Comparison of ENCODE assay signal across 8 mouse cellular contexts in the genomic region with DNA sequence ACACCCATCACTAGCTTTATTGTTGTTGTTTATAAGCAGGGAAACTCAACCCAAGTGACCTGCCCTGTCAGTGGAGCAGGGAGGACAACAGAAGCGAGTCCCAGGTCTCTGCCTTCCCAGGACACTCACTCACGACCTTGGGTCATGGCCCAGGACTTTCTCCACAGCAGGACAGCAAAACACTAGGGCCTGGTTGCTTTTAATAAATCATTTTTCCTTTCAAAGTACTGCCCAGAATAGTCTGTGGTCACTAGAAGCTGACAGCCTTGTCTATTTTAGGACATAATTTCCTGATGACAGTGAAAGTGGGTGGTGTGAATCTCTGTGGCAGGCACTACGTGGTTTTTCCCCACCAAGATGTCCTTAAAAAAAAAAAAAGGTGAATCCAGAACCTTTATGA. TPM values are rescaled to one million over a fixed set of nuclear protein-coding genes. Genes with fewer than 3 reads are reported as not detected.
DNase-seq lines count a peak whose midpoint lies in the region; ATAC-seq and TF ChIP-seq lines count a peak whose summit lies in the region.

No protein-coding gene starts in this region.

- peaks cover 15% of the 10 kb centered on the region; the same call in 1 of the 2 replicates for H3K4me1 ChIP-seq in kidney, embryonic 14.5 days (ENCODE audit: control insufficient read depth, insufficient read depth, low read length)
- H3K4me1 ChIP-seq in bone marrow macrophage, adult 2 months (ENCODE audit: control insufficient read depth, insufficient read depth, low read length): peaks cover 66% of the 10 kb centered on the region
- H3K4me1 ChIP-seq in midbrain, embryonic 15.5 days: peaks cover 14% of the 10 kb centered on the region

- no peak overlapping the region for H3K9ac ChIP-seq in kidney, embryonic 14.5 days (ENCODE audit: low read depth, low read length)
- H3K9ac ChIP-seq in midbrain, embryonic 15.5 days: no peak overlapping the region

- no peak for DNase-seq in kidney, adult 8-10 months
- DNase-seq in heart, postnatal 4 days: peak; percentile 12
- no peak for DNase-seq in embryo, embryonic 9.5 days (ENCODE audit: extremely low spot score)
- DNase-seq in cerebellum, adult 9-10 months: no peak
- DNase-seq in spleen, postnatal 36 days (ENCODE audit: low spot score in 2 of 2): no peak

- WGBS in kidney, embryonic 14.5 days: 32% methylated on average over 3 of the region's 3 CpGs
- 68% methylated on average over 3 of the region's 3 CpGs for WGBS in midbrain, embryonic 15.5 days

- 0 out of 2 replicates have a peak, but pooled peaks have one; percentile 40 for ATAC-seq in kidney, embryonic 14.5 days (ENCODE audit: low FRiP score, low TSS enrichment)
- ATAC-seq in midbrain, embryonic 15.5 days (replicated peaks): peak; percentile 24

- H3K27me3 ChIP-seq in kidney, embryonic 14.5 days (ENCODE audit: control insufficient read depth, insufficient read depth, low read length): no peaks in the 10 kb centered on the region
- H3K27me3 ChIP-seq in midbrain, embryonic 15.5 days (replicated peaks): no peaks in the 10 kb centered on the region

- no peaks in the 10 kb centered on the region for H3K36me3 ChIP-seq in kidney, embryonic 14.5 days (ENCODE audit: control insufficient read depth, insufficient read depth, low read length)
- H3K36me3 ChIP-seq in midbrain, embryonic 15.5 days (replicated peaks): no peaks in the 10 kb centered on the region

- TF ChIP-seq CTCF in bone marrow macrophage, adult 2 months (IDR thresholded peaks at IDR 0.05; ENCODE audit: low read depth, low read length): no peak

- TF ChIP-seq POLR2A in bone marrow macrophage, adult 2 months (IDR thresholded peaks at IDR 0.05; ENCODE audit: borderline replicate concordance, low read depth, low read length): no peak

- H3K27ac ChIP-seq in kidney, embryonic 14.5 days (ENCODE audit: low read depth, low read length): no peak overlapping the region; the same call in 1 of the 2 replicates
- H3K27ac ChIP-seq in bone marrow macrophage, adult 2 months (ENCODE audit: insufficient read depth, low read depth, low read length): peak overlapping the region; percentile 89
- H3K27ac ChIP-seq in midbrain, embryonic 15.5 days: peak overlapping the region; percentile 23; the same call in 1 of the 2 replicates

- H3K4me3 ChIP-seq in kidney, embryonic 14.5 days (ENCODE audit: low read length): no peak overlapping the region
- H3K4me3 ChIP-seq in bone marrow macrophage, adult 2 months (ENCODE audit: insufficient read depth, low read length): peak overlapping the region; percentile 12
- H3K4me3 ChIP-seq in midbrain, embryonic 15.5 days: no peak overlapping the region

- H3K4me2 ChIP-seq in kidney, embryonic 14.5 days (replicated peaks; ENCODE audit: low read depth, low read length): peak overlapping the region; percentile 38; the same call in 1 of the 2 replicates
- peak overlapping the region; percentile 53 for H3K4me2 ChIP-seq in midbrain, embryonic 15.5 days

- H3K9me3 ChIP-seq in kidney, embryonic 14.5 days (ENCODE audit: control insufficient read depth, low read length): no peaks in the 10 kb centered on the region
- H3K9me3 ChIP-seq in midbrain, embryonic 15.5 days: no peaks in the 10 kb centered on the region

RNA-seq across cellular contexts. Expression of gene Ttc7b, which starts 7.6 kb away (rescaled TPM):
- polyA plus RNA-seq in kidney, embryonic 14.5 days (2014; fragmentation: Nextera tagmentation; extraction: Ambion mirVana): 6.2 and 7.6 TPM in 2 replicates
- 18.8 and 19.4 TPM in 2 replicates for polyA plus RNA-seq in bone marrow macrophage, adult 2 months (2012; ENCODE audit: insufficient read depth, insufficient read length, missing spikeins)
- 10 to 100 TPM; 75.1 to 77.4 TPM for total RNA-seq in heart, postnatal 4 days (2021)
- polyA plus RNA-seq in midbrain, embryonic 15.5 days (2015; fragmentation: Nextera tagmentation; extraction: Ambion mirVana): 9.0 and 9.7 TPM in 2 replicates
